ENCODE assay signal across 9 mouse cellular contexts in the genomic region with DNA sequence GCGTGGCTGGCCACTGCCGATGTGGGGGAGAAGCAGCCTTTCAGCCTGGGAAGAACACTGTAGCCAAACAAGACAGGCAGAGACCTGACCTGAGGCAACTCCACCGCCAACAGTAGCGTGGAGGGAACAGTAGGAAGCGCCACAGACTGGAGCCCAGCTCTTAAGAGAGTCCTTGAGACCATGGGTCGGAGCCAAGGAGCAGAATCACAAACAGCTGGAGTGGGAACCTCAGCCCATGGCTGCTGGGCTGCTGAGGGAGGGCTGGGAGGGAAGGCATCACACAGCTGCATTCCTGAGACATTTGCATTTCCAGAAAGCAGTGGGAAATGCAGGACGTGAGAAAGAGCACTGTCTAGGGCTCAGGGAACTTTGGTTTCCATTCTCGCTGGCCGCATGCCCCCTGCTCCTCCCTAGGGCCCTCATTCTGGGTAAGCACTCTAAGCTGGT. TPM values are rescaled to one million over a fixed set of nuclear protein-coding genes. Genes with fewer than 3 reads are reported as not detected.
DNase-seq lines count a peak whose midpoint lies in the region; ATAC-seq and TF ChIP-seq lines count a peak whose summit lies in the region.
"Had no signal": no experiment of that assay in that cellular context is flagged by ENCODE, and none has a peak within 500 bp of the region (broad histone marks: within the 10 kb centered on the region; RNA-seq: fewer than 3 reads in every experiment).

No protein-coding gene starts in this region.

- no peaks in the 10 kb centered on the region for H3K4me1 ChIP-seq in forebrain, postnatal 0 days (ENCODE audit: insufficient read depth)
- H3K4me1 ChIP-seq in intestine, embryonic 16.5 days (ENCODE audit: control insufficient read depth, insufficient read depth, low read length), result 0 out of 2 replicates have a peak, but pooled peaks cover 2% of the 10 kb centered on the region
- peaks cover 6% of the 10 kb centered on the region; the same call in 1 of the 2 replicates for H3K4me1 ChIP-seq in midbrain, embryonic 16.5 days (ENCODE audit: control insufficient read depth, insufficient read depth, low read length)
- H3K4me1 ChIP-seq in thymus, adult 2 months (replicated peaks; ENCODE audit: control insufficient read depth, insufficient read depth, low read length), result peaks cover 10% of the 10 kb centered on the region

- no peak for TF ChIP-seq POLR2A in thymus, adult 2 months (IDR thresholded peaks at IDR 0.05; ENCODE audit: control insufficient read depth, extremely low read depth, insufficient read depth, low read length, poor library complexity)

- intact Hi-C loops in left cerebral cortex, postnatal 25 days (cut with DNase I), result loop anchor here (10.0 kb wide), 1 partner anchor 256 kb away; a partner anchor contains a TSS

- no peaks in the 10 kb centered on the region for H3K9me3 ChIP-seq in forebrain, postnatal 0 days (ENCODE audit: low read length)
- no peaks in the 10 kb centered on the region for H3K9me3 ChIP-seq in intestine, embryonic 16.5 days (ENCODE audit: control insufficient read depth, low read length)
- no peaks in the 10 kb centered on the region for H3K9me3 ChIP-seq in midbrain, embryonic 16.5 days (replicated peaks; ENCODE audit: control insufficient read depth, low read length, poor library complexity, severe bottlenecking)
- H3K9me3 ChIP-seq: liver, embryonic 15.5 days had no signal

- no peak overlapping the region for H3K9ac ChIP-seq in forebrain, postnatal 0 days
- no peak overlapping the region for H3K9ac ChIP-seq in intestine, embryonic 16.5 days (ENCODE audit: low read depth, low read length)
- H3K9ac ChIP-seq in midbrain, embryonic 16.5 days (ENCODE audit: low read depth, low read length), result peak overlapping the region; percentile 40; the same call in 1 of the 2 replicates
- H3K9ac ChIP-seq: liver, embryonic 15.5 days had no signal

- H3K4me2 ChIP-seq in forebrain, postnatal 0 days (ENCODE audit: low read depth), result no peak overlapping the region
- no peak overlapping the region for H3K4me2 ChIP-seq in intestine, embryonic 16.5 days (ENCODE audit: low read depth, low read length)
- no peak overlapping the region for H3K4me2 ChIP-seq in midbrain, embryonic 16.5 days (ENCODE audit: low read length)
- H3K4me2 ChIP-seq: liver, embryonic 15.5 days had no signal

- no peak overlapping the region for H3K4me3 ChIP-seq in forebrain, postnatal 0 days (ENCODE audit: low read depth, low read length)
- no peak overlapping the region for H3K4me3 ChIP-seq in intestine, embryonic 16.5 days (ENCODE audit: low read length)
- H3K4me3 ChIP-seq in midbrain, embryonic 16.5 days (ENCODE audit: low read depth, low read length), result no peak overlapping the region
- no peak overlapping the region for H3K4me3 ChIP-seq in thymus, adult 2 months (ENCODE audit: control insufficient read depth, insufficient read depth, low read length)
- H3K4me3 ChIP-seq: liver, embryonic 15.5 days had no signal

- H3K36me3 ChIP-seq in forebrain, postnatal 0 days (ENCODE audit: insufficient read depth), result no peaks in the 10 kb centered on the region
- H3K36me3 ChIP-seq in intestine, embryonic 16.5 days (ENCODE audit: control insufficient read depth, insufficient read depth, low read length), result no peaks in the 10 kb centered on the region
- no peaks in the 10 kb centered on the region for H3K36me3 ChIP-seq in midbrain, embryonic 16.5 days (ENCODE audit: control insufficient read depth, insufficient read depth, low read length)
- H3K36me3 ChIP-seq in thymus, adult 2 months (ENCODE audit: control insufficient read depth, insufficient read depth, low read length), result no peaks in the 10 kb centered on the region
- H3K36me3 ChIP-seq: liver, embryonic 15.5 days had no signal

- 0 out of 2 replicates have a peak, but pooled peaks have one; percentile 12 for TF ChIP-seq CTCF in forebrain, postnatal 0 days (IDR thresholded peaks at IDR 0.05; ENCODE audit: low read depth)
- TF ChIP-seq CTCF in thymus, adult 2 months (IDR thresholded peaks at IDR 0.05; ENCODE audit: borderline replicate concordance, control insufficient read depth, extremely low read depth, insufficient read depth, low read length, poor library complexity), result no peak

- peak; percentile 30 for DNase-seq in retina, postnatal 1 day
- no peak for DNase-seq in retina, embryonic 14.5 days (ENCODE audit: low spot score)
- no peak for DNase-seq in forebrain, postnatal 0 days
- DNase-seq in thymus, adult 2 months, result no peak
- no peak for DNase-seq in left cerebral cortex, postnatal 25 days (ENCODE audit: low spot score in 2 of 2)
- DNase-seq in c-Kit-positive CD71-positive TER-119-positive erythroid progenitor cells, embryonic 14.5 days (ENCODE audit: low spot score), result no peak

- no peak overlapping the region for H3K27ac ChIP-seq in forebrain, postnatal 0 days (ENCODE audit: low read depth, low read length)
- H3K27ac ChIP-seq in intestine, embryonic 16.5 days (ENCODE audit: low read length), result peak overlapping the region; percentile 43
- no peak overlapping the region for H3K27ac ChIP-seq in midbrain, embryonic 16.5 days (ENCODE audit: low read length)
- H3K27ac ChIP-seq in thymus, adult 2 months (ENCODE audit: control insufficient read depth, insufficient read depth, low read length), result no peak overlapping the region
- H3K27ac ChIP-seq: liver, embryonic 15.5 days had no signal

- WGBS in forebrain, postnatal 0 days, result 18% methylated on average over 9 of the region's 9 CpGs
- 21% methylated on average over 9 of the region's 9 CpGs for WGBS in intestine, embryonic 16.5 days
- 10% methylated on average over 9 of the region's 9 CpGs for WGBS in midbrain, embryonic 16.5 days
- 82% methylated on average over 9 of the region's 9 CpGs for WGBS in thymus, adult 2 months

- ATAC-seq in forebrain, postnatal 0 days, result peak; percentile 76
- peak; percentile 96 for ATAC-seq in intestine, embryonic 16.5 days
- ATAC-seq in midbrain, embryonic 16.5 days, result peak; percentile 70; the same call in 1 of the 2 replicates

- H3K27me3 ChIP-seq in forebrain, postnatal 0 days (ENCODE audit: insufficient read depth, low read length), result no peaks in the 10 kb centered on the region
- H3K27me3 ChIP-seq in intestine, embryonic 16.5 days (replicated peaks; ENCODE audit: control insufficient read depth, insufficient read depth, low read length), result no peaks in the 10 kb centered on the region
- H3K27me3 ChIP-seq in midbrain, embryonic 16.5 days (ENCODE audit: control insufficient read depth, insufficient read depth, low read depth, low read length), result peaks cover 3% of the 10 kb centered on the region
- no peaks in the 10 kb centered on the region for H3K27me3 ChIP-seq in thymus, adult 2 months (ENCODE audit: control insufficient read depth, insufficient read depth, low read length)
- H3K27me3 ChIP-seq: liver, embryonic 15.5 days had no signal

RNA-seq across cellular contexts. Expression of a gene that starts 8.8 kb away (rescaled TPM):
- total RNA-seq in forebrain, postnatal 0 days (2014; rRNA removed), result 59.3 and 65.0 TPM in 2 replicates
- 32.3 and 37.5 TPM in 2 replicates for polyA plus RNA-seq in forebrain, postnatal 0 days (2015; fragmentation: Nextera tagmentation; extraction: Ambion mirVana)
- polyA plus RNA-seq in intestine, embryonic 16.5 days (2015; fragmentation: Nextera tagmentation; extraction: Ambion mirVana), result 18.2 and 19.8 TPM in 2 replicates
- polyA plus RNA-seq in midbrain, embryonic 16.5 days (2015; fragmentation: Nextera tagmentation; extraction: Ambion mirVana), result 53.8 and 64.8 TPM in 2 replicates
- 178 and 201 TPM in 2 replicates for polyA plus RNA-seq in thymus, adult 2 months (2012; rRNA removed)
- 10 to 100 TPM; 19.6 to 26.4 TPM for total RNA-seq in left cerebral cortex, postnatal 25 days (2021)
